Mouse (Mus musculus): ENCODE results near the gene Scamp2.

DNA sequence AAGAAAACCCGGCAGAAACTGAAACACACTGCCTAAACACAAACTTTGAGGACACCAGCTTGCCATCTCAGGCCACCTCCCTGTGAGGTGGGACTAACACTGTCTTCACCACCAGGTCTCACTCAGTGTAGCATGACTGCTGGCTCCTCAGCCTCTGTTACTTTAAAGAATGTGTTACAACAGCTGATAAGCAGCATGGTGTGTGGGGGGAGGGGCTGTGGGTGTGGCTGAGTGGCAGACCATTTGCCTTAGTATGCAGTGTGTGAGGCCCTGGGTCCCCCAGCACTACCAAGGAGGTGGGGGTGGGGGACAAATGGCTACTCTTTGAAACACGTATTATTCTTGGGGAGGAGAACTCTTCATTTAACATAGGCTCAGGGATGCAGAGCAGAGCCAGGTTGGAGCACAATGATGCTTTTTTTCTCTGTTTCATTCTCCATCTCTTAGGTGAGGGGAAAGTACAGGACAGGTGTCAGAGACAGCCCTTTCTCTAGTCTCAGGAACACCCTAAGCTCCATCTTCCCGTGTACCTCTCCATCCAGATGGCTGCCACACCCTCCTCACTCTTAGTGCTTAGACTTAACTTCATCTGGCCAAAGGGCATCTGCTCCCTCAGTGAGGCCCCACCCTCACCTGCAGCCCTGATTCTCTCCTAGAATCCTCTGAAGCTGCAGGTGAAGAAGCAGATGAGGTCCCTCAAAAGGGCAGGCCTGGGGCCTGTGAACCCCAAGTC lies 40.0 kb downstream of the Scamp2 start:
- TF ChIP-seq CTCF (conservative IDR thresholded peaks at IDR 0.05; ENCODE audit: insufficient read depth, insufficient read length, low read depth, low read length) (no peak), POLR2A (IDR thresholded peaks at IDR 0.05; ENCODE audit: low read depth, low read length) (no peak)
